Mouse (Mus musculus) ES-E14 (cell line): ENCODE measurements around the gene Olfr221.

Experiments
- CHD2 ChIP-seq: IDR thresholded peaks from 2 replicates; pipeline ENCODE4 v1.6.1; 2014; ENCODE audit warnings: mild to moderate bottlenecking, low read depth, low read length, inconsistent platforms
- HCFC1 ChIP-seq: IDR thresholded peaks from 2 replicates; pipeline ENCODE4 v1.6.1; 2012; ENCODE audit warnings: low read length, inconsistent platforms, borderline replicate concordance; ENCODE audit not compliant: insufficient read depth
- MAFK ChIP-seq: IDR thresholded peaks from 2 replicates; pipeline ENCODE4 v1.6.1; 2014; ENCODE audit warnings: mild to moderate bottlenecking, low read depth, low read length, inconsistent platforms; ENCODE audit not compliant: insufficient read depth
- ZC3H11A ChIP-seq: IDR thresholded peaks from 2 replicates; pipeline ENCODE4 v1.6.1; 2012; ENCODE audit warnings: low read depth, mild to moderate bottlenecking, inconsistent platforms, low read length, borderline replicate concordance
- ZNF384 ChIP-seq: IDR thresholded peaks from 2 replicates; pipeline ENCODE4 v1.6.1; 2012; ENCODE audit warnings: low read depth, low read length, inconsistent platforms

GRCm38 (mm10) chr14:52013021-52013610 lies 29.1 kb downstream of the Olfr221 start:
- TF ChIP-seq MAFK (no peak), HCFC1 (no peak), ZC3H11A (no peak), CHD2 (no peak), ZNF384 (no peak)
